Mouse (Mus musculus) embryonic fibroblast, embryonic 13.5 days (primary cell): ENCODE results near the gene Atp2a3. TPM values are rescaled to one million over a fixed set of nuclear protein-coding genes. Genes with fewer than 3 reads are reported as not detected.

ENCODE experiments used
- H3K27ac ChIP-seq: 2 replicates; pipeline ENCODE4 v1.5.1; 2012; ENCODE audit warnings: low read length, control low read depth, inconsistent platforms; ENCODE audit not compliant: insufficient read depth
- H3K4me1 ChIP-seq: 2 replicates; pipeline ENCODE4 v1.6.1; 2011; ENCODE audit warnings: low read length; ENCODE audit not compliant: control insufficient read depth, insufficient read depth
- H3K4me3 ChIP-seq: 2 replicates; pipeline ENCODE4 v1.5.1; 2011; ENCODE audit warnings: mild to moderate bottlenecking, control low read depth, low read length; ENCODE audit not compliant: insufficient read depth
- CTCF ChIP-seq: IDR thresholded peaks from 2 replicates; pipeline ENCODE4 v1.5.1; 2011; ENCODE audit warnings: mild to moderate bottlenecking, control low read depth, low read length, moderate library complexity, borderline replicate concordance; ENCODE audit not compliant: insufficient read depth
- POLR2A ChIP-seq: IDR thresholded peaks from 2 replicates; pipeline ENCODE4 v1.6.1; 2011; ENCODE audit warnings: low read depth, mild to moderate bottlenecking, control low read depth, low read length, moderate library complexity
- polyA plus RNA-seq: library from polyadenylated mRNA; stranded (reverse); fragments of >200 nt; gene quantifications from 2 replicates; pipeline ENCODE4 v1.2.4, GENCODE M21; 2011; ENCODE audit warnings: low read depth; ENCODE audit not compliant: missing spikeins, insufficient read length

The Atp2a3 gene
- polyA plus RNA-seq, 1 experiment: 0.30 TPM

GRCm38 (mm10) chr11:72982516-72982915, 21.5 kb downstream of the Atp2a3 start:
- no peak for TF ChIP-seq CTCF
- TF ChIP-seq POLR2A: no peak
- Histone ChIP-seq H3K27ac (no peak overlapping the region), H3K4me1 (no peaks in the 10 kb centered on the region), H3K4me3 (no peak overlapping the region)

DNA sequence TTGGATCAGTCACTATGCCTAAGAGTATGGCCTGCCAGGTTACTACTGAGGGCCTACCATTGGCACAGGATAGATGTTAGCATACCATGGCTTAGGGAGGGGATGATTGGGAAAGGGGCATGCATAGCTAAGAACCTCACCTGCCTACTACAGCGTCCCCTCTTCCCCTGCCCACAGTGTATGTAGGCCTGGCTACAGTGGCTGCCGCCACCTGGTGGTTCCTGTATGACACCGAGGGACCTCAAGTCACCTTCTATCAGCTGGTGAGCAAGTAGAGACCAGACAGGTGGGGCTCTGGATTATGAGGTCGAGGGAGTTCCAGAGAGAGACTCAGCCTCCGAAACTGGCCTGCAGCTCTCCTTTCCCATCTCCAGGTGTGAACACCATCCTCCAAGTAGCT, 22.3 kb downstream of the Atp2a3 start:
- Histone ChIP-seq H3K4me1 (no peaks in the 10 kb centered on the region), H3K4me3 (no peak overlapping the region), H3K27ac (no peak overlapping the region)
- TF ChIP-seq CTCF (peak; percentile 39; the same call in 1 of the 2 replicates), POLR2A (no peak)

- TF ChIP-seq CTCF (no peak), POLR2A (no peak)
- Histone ChIP-seq H3K27ac (no peak overlapping the region), H3K4me1 (no peaks in the 10 kb centered on the region), H3K4me3 (no peak overlapping the region)
Observed at GRCm38 (mm10) chr11:72986745-72987144, 25.8 kb downstream of the Atp2a3 start.

GRCm38 (mm10) chr11:72987234-72987633, 26.3 kb downstream of the Atp2a3 start:
- Histone ChIP-seq H3K27ac (no peak overlapping the region), H3K4me1 (no peaks in the 10 kb centered on the region), H3K4me3 (no peak overlapping the region)
- TF ChIP-seq POLR2A (no peak), CTCF (no peak)

DNA sequence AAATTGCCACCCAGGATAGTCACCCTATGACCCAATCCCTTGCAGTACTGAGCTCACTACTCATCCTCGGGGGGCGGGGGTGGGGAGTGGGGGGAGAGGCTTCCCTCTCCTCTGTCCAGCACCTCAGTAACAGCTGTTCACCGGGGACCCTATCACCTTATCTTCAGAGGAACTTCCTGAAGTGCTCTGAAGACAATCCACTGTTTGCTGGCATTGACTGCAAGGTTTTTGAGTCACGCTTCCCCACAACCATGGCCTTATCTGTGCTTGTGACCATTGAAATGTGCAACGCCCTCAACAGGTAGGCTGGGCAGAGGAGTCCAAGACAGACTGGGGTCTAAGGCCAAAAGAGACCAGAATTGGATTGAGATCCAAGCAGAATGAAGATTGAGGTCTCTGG, 26.8 kb downstream of the Atp2a3 start:
- Histone ChIP-seq H3K4me3 (no peak overlapping the region), H3K4me1 (no peaks in the 10 kb centered on the region), H3K27ac (no peak overlapping the region)
- TF ChIP-seq CTCF: no peak
- no peak for TF ChIP-seq POLR2A

DNA sequence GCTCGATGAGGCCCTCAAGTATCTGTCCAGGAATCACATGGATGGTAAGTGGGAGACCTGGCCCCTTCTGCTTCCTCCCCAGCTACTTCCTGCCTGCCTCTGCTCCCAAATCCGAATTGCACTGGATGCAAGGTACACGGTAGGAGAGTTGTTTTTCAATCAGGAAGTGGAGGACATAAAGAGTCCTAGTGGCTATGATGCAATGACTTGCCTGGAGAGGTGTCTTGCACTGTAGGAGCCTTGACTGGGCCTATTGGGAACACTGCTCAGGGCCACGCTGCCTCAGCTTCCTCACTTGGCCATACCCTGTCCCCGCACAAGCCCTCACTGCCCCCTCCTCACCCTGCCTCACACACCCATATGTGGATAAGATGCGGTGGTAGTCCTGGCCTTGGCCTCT, 28.1 kb downstream of the Atp2a3 start:
- Histone ChIP-seq H3K27ac (no peak overlapping the region), H3K4me3 (no peak overlapping the region)
- TF ChIP-seq CTCF (no peak), POLR2A (no peak)

DNA sequence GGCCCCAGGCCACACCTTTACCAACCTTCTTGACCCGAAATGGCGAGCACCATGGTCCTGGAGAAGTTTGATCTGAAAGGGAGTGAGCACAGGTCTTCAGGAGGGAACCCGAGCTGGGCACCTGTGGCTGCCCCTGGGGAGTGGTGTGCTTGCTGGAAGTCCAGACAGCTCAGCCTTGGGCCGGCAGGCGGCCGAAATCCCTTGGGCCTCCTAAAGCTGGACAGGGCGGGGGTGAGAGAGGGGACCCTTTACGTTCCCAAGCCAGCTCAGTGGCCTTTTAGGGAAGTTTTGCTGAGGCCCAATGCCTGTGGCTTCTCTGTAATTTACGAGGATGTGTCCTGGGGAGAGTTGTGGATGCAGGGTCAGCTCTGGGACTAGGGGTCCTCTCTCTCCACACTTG, 29.7 kb downstream of the Atp2a3 start:
- Histone ChIP-seq H3K4me3 (no peak overlapping the region), H3K4me1 (no peaks in the 10 kb centered on the region), H3K27ac (no peak overlapping the region)
- no peak for TF ChIP-seq POLR2A
- TF ChIP-seq CTCF: no peak

More for the DNA sequence above, 28.1 kb downstream of the Atp2a3 start:
- H3K4me1 ChIP-seq: no peaks in the 10 kb centered on the region

GRCm38 (mm10) chr11:72991961-72992360, 31.0 kb downstream of the Atp2a3 start:
- no peaks in the 10 kb centered on the region for H3K4me1 ChIP-seq
- no peak for TF ChIP-seq POLR2A
- no peak overlapping the region for H3K4me3 ChIP-seq
- no peak overlapping the region for H3K27ac ChIP-seq

- Histone ChIP-seq H3K4me3 (no peak overlapping the region), H3K27ac (no peak overlapping the region), H3K4me1 (no peaks in the 10 kb centered on the region)
- TF ChIP-seq POLR2A: no peak
- TF ChIP-seq CTCF: no peak
Observed at GRCm38 (mm10) chr11:72996346-72996745, 35.4 kb downstream of the Atp2a3 start.

- H3K4me1 ChIP-seq: no peaks in the 10 kb centered on the region
- no peak overlapping the region for H3K27ac ChIP-seq
- TF ChIP-seq POLR2A: no peak
- TF ChIP-seq CTCF: no peak
- no peak overlapping the region for H3K4me3 ChIP-seq
Observed at GRCm38 (mm10) chr11:72996781-72997180, 35.8 kb downstream of the Atp2a3 start.

GRCm38 (mm10) chr11:72997529-72998326, 36.8 kb downstream of the Atp2a3 start:
- TF ChIP-seq POLR2A (no peak), CTCF (no peak)
- H3K4me3 ChIP-seq: no peak overlapping the region
- no peak overlapping the region for H3K27ac ChIP-seq
- H3K4me1 ChIP-seq: no peaks in the 10 kb centered on the region
